Mouse (Mus musculus) gastrocnemius, postnatal 14 days (tissue): Measurements from ENCODE around the gene Kcnrg. TPM values are rescaled to one million over a fixed set of nuclear protein-coding genes. Genes with fewer than 3 reads are reported as not detected.
"Not testable (repeated sequence)": the region's sequence is repeated elsewhere in the genome, so short reads cannot be mapped to it uniquely, and the experiment has no call there.

Source experiments
- DNase-seq: peaks from one replicate; pipeline ENCODE4 v3.0.0; 2021; ENCODE audit warnings: mixed read lengths
- intact Hi-C: fragments of 180-260 bp; cut with DNase I; formaldehyde crosslinking; loops from one replicate; pipeline ENCODE4 v1.15.1; 2025; ENCODE audit warnings: low total_unique reads
- long read RNA-seq, 2 experiments: library from polyadenylated mRNA; stranded (forward); transcript quantifications; one replicate each; pipeline ENCODE4 v2.0.0; 2021
- total RNA-seq, 2 experiments: library from RNA; stranded (reverse); gene quantifications; 2 replicates each; pipeline ENCODE4 v1.2.3; 2021

Kcnrg gene
- total RNA-seq: under 1 TPM; 0.16 to 0.27 TPM
- long read RNA-seq, experiment 1: 0 reads
- long read RNA-seq, experiment 2: 0 reads

DNA sequence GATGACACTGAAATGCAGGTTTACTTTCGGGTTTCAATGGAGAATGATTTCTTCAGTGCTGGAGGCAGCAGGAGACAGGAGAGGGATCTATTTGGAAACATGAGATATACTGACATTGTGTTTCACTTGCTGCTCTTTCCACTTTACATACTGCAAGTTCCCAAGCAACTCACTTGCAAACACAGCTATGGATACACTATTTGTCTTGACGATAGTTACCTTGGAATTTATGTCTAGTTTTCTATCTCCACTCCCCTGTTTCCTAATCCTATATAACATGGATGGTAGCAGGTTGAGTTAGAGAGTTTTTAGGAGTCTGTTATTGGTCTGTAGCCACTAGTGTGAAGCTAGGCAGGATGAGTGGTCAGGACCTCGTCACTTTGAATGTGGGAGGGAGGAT lies at the start of gene Kcnrg:
Gene Kcnrg, plus strand, starts transcription at position 301 of the 400 bp plus-strand sequence.
- DNase-seq: no peak
- intact Hi-C loops: no loop called here

- DNase-seq: no peak
Observed at GRCm38 (mm10) chr14:61558901-61559300, 48.4 kb upstream of the Kcnrg start.

DNA sequence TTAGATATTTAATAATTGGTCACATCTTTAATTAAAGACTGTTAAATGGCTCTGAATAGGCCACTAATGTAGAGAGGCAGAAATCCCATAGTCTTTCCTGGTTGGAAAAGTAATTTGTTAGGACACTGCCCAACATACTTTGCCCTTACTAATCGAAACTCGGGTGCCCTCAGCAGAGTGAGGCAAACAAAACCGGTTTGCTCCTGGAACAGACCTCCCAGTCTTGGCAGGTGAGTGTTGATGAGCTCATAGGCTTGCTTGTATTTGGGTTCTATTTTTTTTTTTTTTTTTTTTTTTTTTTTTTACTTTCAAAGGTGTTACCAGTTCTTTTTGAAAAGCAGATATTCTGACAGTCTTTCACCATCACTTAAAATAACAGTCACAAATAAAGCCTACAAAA lies 47.4 kb upstream of the Kcnrg start:
- DNase-seq: no peak
- intact Hi-C loops: loop anchor here (10.0 kb wide), 2 partner anchors 695 to 895 kb away; partner anchors contain the start of gene Gucy1b2

More at GRCm38 (mm10) chr14:61558901-61559300, 48.4 kb upstream of the Kcnrg start:
- intact Hi-C loops: no loop called here

GRCm38 (mm10) chr14:61566211-61566610 lies 41.0 kb upstream of the Kcnrg start:
- DNase-seq: not testable (repeated sequence)
- intact Hi-C loops: loop anchor here (10.0 kb wide), 2 partner anchors 689 to 889 kb away; partner anchors contain the start of gene Gucy1b2

- intact Hi-C loops: loop anchor here (10.0 kb wide), 2 partner anchors 685 to 885 kb away; partner anchors contain the start of gene Gucy1b2
- DNase-seq: no peak
Observed at GRCm38 (mm10) chr14:61569344-61569743, 37.9 kb upstream of the Kcnrg start.

DNA sequence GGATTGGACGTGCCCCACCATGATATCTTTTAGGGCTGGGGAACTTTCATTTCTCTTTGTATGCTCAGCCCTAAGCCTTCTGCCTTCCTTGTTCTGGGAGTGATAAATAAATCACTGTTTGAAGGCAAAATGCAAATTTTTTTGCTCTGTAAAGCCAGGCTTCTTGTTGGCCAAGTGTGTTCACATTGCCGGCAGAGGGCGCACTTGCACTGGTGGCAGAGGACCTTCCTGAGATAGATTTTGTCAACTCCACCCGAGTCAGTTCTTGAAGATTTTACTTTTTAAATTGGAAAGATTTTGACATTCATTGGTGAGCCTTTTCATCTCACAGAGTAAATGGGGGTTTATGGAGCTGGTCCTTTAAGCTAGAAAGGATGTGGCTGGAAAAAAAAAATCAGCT lies 35.9 kb upstream of the Kcnrg start:
- intact Hi-C loops: loop anchor here (10.0 kb wide), 1 partner anchor 463 kb away; no protein-coding TSS in a partner anchor
- peak; percentile 88 for DNase-seq

GRCm38 (mm10) chr14:61572131-61572530 lies 35.1 kb upstream of the Kcnrg start:
- intact Hi-C loops: loop anchor here (10.0 kb wide), 1 partner anchor 463 kb away; no protein-coding TSS in a partner anchor

DNA sequence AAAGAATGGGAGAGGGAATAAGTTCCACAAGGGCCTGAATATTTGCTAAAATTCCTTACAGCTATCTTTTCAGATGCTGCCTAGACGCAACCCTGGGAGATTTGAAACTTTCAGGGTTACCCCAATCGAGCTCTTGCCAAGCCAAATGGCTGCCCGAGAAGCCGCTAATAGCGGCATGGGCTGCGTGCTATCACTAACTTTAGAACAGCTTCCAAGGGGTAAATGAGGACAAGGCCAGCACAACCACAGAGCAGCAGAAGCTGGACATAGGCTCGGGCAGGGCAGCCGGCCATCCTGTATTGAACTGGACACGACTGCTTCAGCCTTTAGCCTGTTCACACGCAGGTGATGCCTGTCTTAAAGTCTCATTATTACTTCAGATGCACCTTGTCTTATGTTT lies 32.2 kb upstream of the Kcnrg start:
- DNase-seq: peak; percentile 51
- intact Hi-C loops: loop anchor here (10.0 kb wide), 1 partner anchor 460 kb away; no protein-coding TSS in a partner anchor

More at GRCm38 (mm10) chr14:61572131-61572530, 35.1 kb upstream of the Kcnrg start:
- DNase-seq: no peak

GRCm38 (mm10) chr14:61575941-61576340 lies 31.3 kb upstream of the Kcnrg start:
- intact Hi-C loops: loop anchor here (10.0 kb wide), 1 partner anchor 459 kb away; no protein-coding TSS in a partner anchor
- peak; percentile 40 for DNase-seq

- DNase-seq: no peak
- intact Hi-C loops: no loop called here
Observed at GRCm38 (mm10) chr14:61589288-61590065, 17.8 kb upstream of the Kcnrg start.

DNA sequence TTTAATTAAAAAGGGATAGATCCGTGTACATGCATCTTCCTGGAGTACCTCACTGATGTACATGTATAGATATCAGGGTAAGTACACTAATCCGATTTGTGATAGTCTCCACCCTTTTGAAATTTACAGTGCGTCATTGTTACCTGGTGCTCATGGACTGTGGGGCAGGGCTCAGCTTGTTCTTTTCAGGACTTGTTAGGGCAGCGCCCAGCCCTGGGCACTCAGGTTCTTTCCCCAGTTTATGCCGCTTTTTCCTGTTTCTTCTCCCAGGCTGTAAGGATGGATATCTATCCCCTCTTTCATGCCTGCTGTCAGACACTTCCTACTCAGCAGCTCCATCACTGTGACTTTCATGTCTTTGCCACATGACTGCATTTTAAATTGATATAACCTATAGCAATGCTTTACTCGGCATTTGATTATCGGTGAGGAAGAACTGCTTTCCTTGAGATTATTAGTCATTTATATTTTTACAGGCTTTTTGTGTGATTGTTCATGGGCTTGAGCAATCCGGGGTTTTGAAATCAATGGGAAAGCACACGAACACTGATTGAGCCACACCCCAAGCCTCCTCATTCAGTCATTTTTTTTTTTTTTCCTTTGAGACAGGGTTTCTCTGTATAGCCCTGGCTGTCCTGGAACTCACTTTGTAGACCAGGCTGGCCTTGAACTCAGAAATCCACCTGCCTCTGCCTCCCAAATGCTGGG lies 10.4 kb upstream of the Kcnrg start:
- intact Hi-C loops: no loop called here
- DNase-seq: no peak

DNA sequence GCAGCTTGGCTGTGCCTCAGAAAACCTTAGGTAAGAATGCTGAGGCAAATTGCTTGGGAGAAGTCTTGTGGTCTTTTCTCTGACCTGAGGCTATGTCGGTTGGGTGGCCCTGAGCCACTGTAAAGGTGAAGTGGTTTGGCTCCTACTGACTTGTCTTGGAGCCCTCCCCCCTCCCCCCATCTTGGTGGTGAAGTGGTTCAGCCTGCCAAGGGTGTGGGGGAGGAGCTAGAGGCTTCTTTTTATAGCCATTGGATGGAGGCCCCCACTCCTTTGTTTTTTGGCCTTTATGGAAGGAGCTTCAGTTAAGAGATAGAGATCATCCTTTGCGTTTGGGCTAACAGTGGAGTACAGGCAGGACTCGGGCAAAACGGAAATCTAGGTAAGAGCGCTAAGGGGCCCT lies 9.3 kb upstream of the Kcnrg start, which contains the start of gene Trim13:
Gene Trim13, plus strand, starts transcription at position 280 of the 400 bp plus-strand sequence.
- intact Hi-C loops: no loop called here
- no peak for DNase-seq

GRCm38 (mm10) chr14:61599057-61599806 lies 8.0 kb upstream of the Kcnrg start:
- intact Hi-C loops: no loop called here
- DNase-seq: peak; percentile 91

- no peak for DNase-seq
- intact Hi-C loops: no loop called here
Observed at GRCm38 (mm10) chr14:61601348-61601747, 5.9 kb upstream of the Kcnrg start.

- no peak for DNase-seq
- intact Hi-C loops: no loop called here
Observed at GRCm38 (mm10) chr14:61603069-61603755, 4.0 kb upstream of the Kcnrg start.

GRCm38 (mm10) chr14:61604081-61604480 lies 3.2 kb upstream of the Kcnrg start:
- intact Hi-C loops: no loop called here
- DNase-seq: no peak

DNA sequence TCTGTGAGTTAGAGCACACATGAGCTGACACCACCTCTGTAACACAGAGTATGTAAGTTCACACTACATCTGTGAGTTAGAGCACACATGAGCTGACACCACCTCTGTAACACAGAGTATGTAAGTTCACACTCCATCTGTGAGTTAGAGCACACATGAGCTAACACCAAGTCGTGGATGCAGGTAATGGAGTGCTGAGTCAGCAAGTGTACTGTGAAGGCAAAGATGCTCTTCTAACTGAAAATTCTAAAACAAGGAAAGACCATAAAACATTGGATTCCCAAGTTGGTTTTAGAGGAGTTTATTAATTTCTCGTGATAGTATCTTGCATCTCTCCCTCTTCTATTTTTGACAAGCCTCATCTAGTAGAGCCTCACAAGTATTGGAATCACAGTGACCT lies 1.2 kb upstream of the Kcnrg start:
- DNase-seq, intact Hi-C loops: not testable (repeated sequence)

GRCm38 (mm10) chr14:61611766-61612165 lies 4.5 kb downstream of the Kcnrg start:
- no peak for DNase-seq
- intact Hi-C loops: no loop called here

- no peak for DNase-seq
- intact Hi-C loops: no loop called here
Observed at GRCm38 (mm10) chr14:61613319-61613718, 6.1 kb downstream of the Kcnrg start.
